Mouse (Mus musculus) midbrain, embryonic 16.5 days (tissue): ENCODE measurements around the gene Ptrh2. TPM values are rescaled to one million over a fixed set of nuclear protein-coding genes. Genes with fewer than 3 reads are reported as not detected.
A peak's percentile ranks its signal among the peaks of the same experiment; 100 is the strongest.

Experiments used
- ATAC-seq: fragments of 200-750 bp; cut with Nextera tagmentation; 2 replicates; pipeline ENCODE4 v1.8.0; 2017; ENCODE audit warnings: moderate TSS enrichment
- H3K27ac ChIP-seq: fragments of 300-500 bp; sonication (generic); 2 replicates; pipeline ENCODE4 v1.5.1; 2014; ENCODE audit warnings: mild to moderate bottlenecking, low read length, mixed read lengths
- H3K27me3 ChIP-seq: fragments of 300-500 bp; sonication (generic); 2 replicates; pipeline ENCODE4 v1.6.1; 2014; ENCODE audit warnings: low read depth, low read length, mixed read lengths; ENCODE audit not compliant: control insufficient read depth, insufficient read depth
- H3K36me3 ChIP-seq: fragments of 300-500 bp; sonication (generic); 2 replicates; pipeline ENCODE4 v1.6.1; 2014; ENCODE audit warnings: mild to moderate bottlenecking, low read length, moderate library complexity, mixed read lengths; ENCODE audit not compliant: control insufficient read depth, insufficient read depth
- H3K4me1 ChIP-seq: fragments of 300-500 bp; sonication (generic); 2 replicates; pipeline ENCODE4 v1.6.1; 2014; ENCODE audit warnings: mild to moderate bottlenecking, low read length, mixed read lengths; ENCODE audit not compliant: control insufficient read depth, insufficient read depth
- H3K4me2 ChIP-seq: fragments of 300-500 bp; sonication (generic); 2 replicates; pipeline ENCODE4 v1.6.1; 2014; ENCODE audit warnings: mild to moderate bottlenecking, low read length, mixed read lengths
- H3K4me3 ChIP-seq: fragments of 300-500 bp; sonication (generic); 2 replicates; pipeline ENCODE4 v1.5.1; 2014; ENCODE audit warnings: low read depth, mild to moderate bottlenecking, low read length, moderate library complexity, mixed read lengths
- H3K9ac ChIP-seq: fragments of 300-500 bp; sonication (generic); 2 replicates; pipeline ENCODE4 v1.6.1; 2014; ENCODE audit warnings: low read depth, low read length, mixed read lengths
- H3K9me3 ChIP-seq: fragments of 300-500 bp; sonication (generic); replicated peaks from 2 replicates; pipeline ENCODE4 v1.6.1; 2014; ENCODE audit warnings: mild to moderate bottlenecking, low read length, mixed read lengths; ENCODE audit not compliant: control insufficient read depth, poor library complexity, severe bottlenecking
- WGBS: fragments of 180-500 bp; shearing (Covaris S2); extraction: QIAGEN DNeasy Blood & Tissue Kit; methylation state at CpG from one replicate; pipeline ENCODE4 v1.1.7; 2014; 5-methylcytosine and 5-hydroxymethylcytosine counted together
- polyA plus RNA-seq: library from polyadenylated mRNA; unstranded; fragments of >200 nt; fragmentation: Nextera tagmentation; extraction: Ambion mirVana; gene quantifications from 2 replicates; pipeline ENCODE4 v1.2.1, GENCODE M21; 2015

The Ptrh2 gene
- polyA plus RNA-seq, result 29.5 and 29.8 TPM in 2 replicates

DNA sequence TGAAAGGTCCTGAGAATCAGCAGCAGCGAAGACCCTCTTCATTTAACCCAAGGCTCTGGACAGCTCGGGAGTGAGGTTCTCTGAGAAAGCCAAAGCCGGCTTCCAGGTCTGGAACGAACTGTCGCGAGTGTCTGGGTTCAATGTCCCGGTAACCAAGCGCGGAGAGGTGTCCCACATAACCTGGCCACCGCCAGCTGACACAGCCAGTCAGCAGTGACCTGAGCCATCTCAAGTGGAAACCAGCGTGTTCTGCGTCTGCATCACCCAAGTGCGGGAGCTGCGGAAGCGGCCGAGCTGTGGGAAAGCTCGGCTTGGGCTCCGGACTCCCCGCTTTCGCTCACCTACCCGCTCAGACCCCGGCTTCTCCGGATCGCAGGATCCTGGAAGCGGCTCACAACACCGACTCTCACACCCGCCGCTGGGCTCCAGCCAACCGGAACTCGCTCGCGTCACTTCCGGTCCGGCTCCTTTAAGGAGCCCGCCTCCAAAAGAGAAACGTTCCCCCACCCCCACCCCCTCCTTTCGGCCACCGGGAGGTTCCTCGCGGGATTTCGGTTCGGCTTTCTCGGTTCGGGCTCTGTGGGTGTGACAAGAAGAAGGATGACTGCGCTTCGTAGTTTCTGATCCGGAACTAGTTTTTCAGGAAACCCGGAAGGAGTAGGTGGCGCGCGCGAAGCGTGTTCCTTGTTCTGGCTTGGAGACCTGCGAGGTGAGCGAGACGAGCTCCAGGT, at the start of gene Ptrh2, which contains the start of gene Vmp1:
Gene Ptrh2, plus strand, starts transcription at position 591 of the 731 bp plus-strand sequence.
Gene Vmp1, minus strand, starts transcription at position 442 of the 731 bp plus-strand sequence.
- no peaks in the 10 kb centered on the region for H3K9me3 ChIP-seq
- no peaks in the 10 kb centered on the region for H3K27me3 ChIP-seq
- peak within 1 kb of the TSS; percentile 89 for H3K27ac ChIP-seq
- under 1% methylated on average over 55 of the region's 56 CpGs for WGBS
- H3K4me2 ChIP-seq, result peak within 1 kb of the TSS; percentile 89
- H3K4me3 ChIP-seq, result peak within 1 kb of the TSS; percentile 92
- H3K4me1 ChIP-seq, result peaks cover 25% of the 10 kb centered on the region
- H3K36me3 ChIP-seq, result no peaks in the 10 kb centered on the region
- peak; percentile 94 for ATAC-seq
- peak within 1 kb of the TSS; percentile 92 for H3K9ac ChIP-seq

DNA sequence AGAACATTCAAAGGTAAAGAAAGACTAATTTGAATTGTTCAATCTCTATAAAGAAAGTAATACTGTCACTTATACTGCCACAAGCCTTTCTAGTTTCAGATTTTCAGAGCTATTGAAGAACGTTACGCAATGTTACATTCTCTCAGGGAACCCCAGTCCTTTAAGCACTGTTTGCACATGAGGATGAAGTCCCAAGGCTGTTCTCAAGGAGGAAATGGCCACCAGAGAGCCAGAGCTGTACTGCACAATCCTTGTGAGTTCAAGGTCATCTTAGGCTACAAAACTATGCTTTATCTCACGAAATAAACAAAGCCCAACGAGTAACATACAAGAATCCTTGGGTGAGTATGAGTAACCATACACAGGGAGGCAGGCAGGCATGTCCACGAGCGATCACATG, 49.4 kb upstream of the Ptrh2 start:
- H3K36me3 ChIP-seq, result no peaks in the 10 kb centered on the region
- H3K9me3 ChIP-seq, result no peaks in the 10 kb centered on the region
- H3K4me2 ChIP-seq, result no peak overlapping the region
- H3K9ac ChIP-seq, result no peak overlapping the region
- H3K4me3 ChIP-seq, result no peak overlapping the region
- H3K27me3 ChIP-seq, result no peaks in the 10 kb centered on the region
- 89% methylated on average over 6 of the region's 6 CpGs for WGBS
- no peaks in the 10 kb centered on the region for H3K4me1 ChIP-seq
- ATAC-seq, result no peak
- no peak overlapping the region for H3K27ac ChIP-seq

- ATAC-seq, result no peak
- no peaks in the 10 kb centered on the region; the same call in 1 of the 2 replicates for H3K36me3 ChIP-seq
- H3K9ac ChIP-seq, result no peak overlapping the region
- H3K27ac ChIP-seq, result no peak overlapping the region
- WGBS, result 80% methylated on average over 2 of the region's 2 CpGs
- no peaks in the 10 kb centered on the region for H3K4me1 ChIP-seq
- no peaks in the 10 kb centered on the region for H3K9me3 ChIP-seq
- no peak overlapping the region for H3K4me2 ChIP-seq
- H3K27me3 ChIP-seq, result no peaks in the 10 kb centered on the region
- no peak overlapping the region for H3K4me3 ChIP-seq
These were observed 46.1 kb upstream of the Ptrh2 start for GRCm38 (mm10) chr11:86637697-86638096.

DNA sequence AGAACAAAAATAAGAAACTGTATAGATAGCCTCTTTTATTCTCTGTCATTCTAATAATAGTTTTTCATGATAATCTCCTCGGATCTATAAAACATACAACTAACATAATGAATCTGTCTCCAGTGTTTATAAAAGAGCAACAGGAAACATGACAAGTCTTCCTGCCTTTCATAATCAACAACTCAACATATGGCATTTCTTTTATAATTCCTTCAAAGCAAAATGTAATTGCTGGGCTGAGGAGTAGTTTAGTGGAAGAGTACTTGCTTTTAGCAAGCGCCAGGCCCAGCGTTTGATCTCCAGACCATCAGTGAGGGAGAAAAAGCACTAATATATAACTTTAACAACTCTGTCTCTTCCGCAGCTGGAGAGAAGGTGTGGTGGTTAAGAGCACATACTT, 42.1 kb upstream of the Ptrh2 start:
- no peak overlapping the region for H3K4me3 ChIP-seq
- no peak overlapping the region for H3K9ac ChIP-seq
- H3K4me2 ChIP-seq, result no peak overlapping the region
- H3K27me3 ChIP-seq, result no peaks in the 10 kb centered on the region
- WGBS, result 94% methylated on average over 4 of the region's 4 CpGs
- H3K4me1 ChIP-seq, result no peaks in the 10 kb centered on the region
- H3K27ac ChIP-seq, result no peak overlapping the region
- no peak for ATAC-seq
- H3K9me3 ChIP-seq, result no peaks in the 10 kb centered on the region
- peaks cover 4% of the 10 kb centered on the region; the same call in 1 of the 2 replicates for H3K36me3 ChIP-seq

DNA sequence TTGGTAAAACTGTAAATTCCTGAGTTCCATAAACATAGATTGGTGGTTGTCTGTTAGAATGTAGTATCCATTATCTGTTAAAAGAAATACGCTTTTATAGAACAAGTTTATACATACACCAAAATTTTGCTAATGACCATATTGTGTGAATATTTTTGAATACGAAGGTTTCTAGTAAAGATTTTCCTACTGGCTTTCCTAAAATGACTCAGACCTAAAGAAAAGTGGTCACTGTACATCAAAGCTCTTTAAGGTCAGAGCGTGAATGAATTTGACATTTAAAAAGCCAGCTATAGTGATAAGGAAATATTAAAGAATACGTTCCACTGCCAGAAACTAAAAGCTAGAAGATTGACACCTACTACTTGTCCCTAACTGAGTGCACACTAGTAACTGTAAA, 39.2 kb upstream of the Ptrh2 start:
- H3K9ac ChIP-seq, result no peak overlapping the region
- no peaks in the 10 kb centered on the region for H3K9me3 ChIP-seq
- no peak overlapping the region for H3K4me3 ChIP-seq
- no peaks in the 10 kb centered on the region for H3K4me1 ChIP-seq
- no peak overlapping the region for H3K27ac ChIP-seq
- no peak for ATAC-seq
- H3K36me3 ChIP-seq, result peaks cover 4% of the 10 kb centered on the region; the same call in 1 of the 2 replicates
- H3K4me2 ChIP-seq, result no peak overlapping the region
- H3K27me3 ChIP-seq, result no peaks in the 10 kb centered on the region
- 91% methylated on average over 4 of the region's 4 CpGs for WGBS

DNA sequence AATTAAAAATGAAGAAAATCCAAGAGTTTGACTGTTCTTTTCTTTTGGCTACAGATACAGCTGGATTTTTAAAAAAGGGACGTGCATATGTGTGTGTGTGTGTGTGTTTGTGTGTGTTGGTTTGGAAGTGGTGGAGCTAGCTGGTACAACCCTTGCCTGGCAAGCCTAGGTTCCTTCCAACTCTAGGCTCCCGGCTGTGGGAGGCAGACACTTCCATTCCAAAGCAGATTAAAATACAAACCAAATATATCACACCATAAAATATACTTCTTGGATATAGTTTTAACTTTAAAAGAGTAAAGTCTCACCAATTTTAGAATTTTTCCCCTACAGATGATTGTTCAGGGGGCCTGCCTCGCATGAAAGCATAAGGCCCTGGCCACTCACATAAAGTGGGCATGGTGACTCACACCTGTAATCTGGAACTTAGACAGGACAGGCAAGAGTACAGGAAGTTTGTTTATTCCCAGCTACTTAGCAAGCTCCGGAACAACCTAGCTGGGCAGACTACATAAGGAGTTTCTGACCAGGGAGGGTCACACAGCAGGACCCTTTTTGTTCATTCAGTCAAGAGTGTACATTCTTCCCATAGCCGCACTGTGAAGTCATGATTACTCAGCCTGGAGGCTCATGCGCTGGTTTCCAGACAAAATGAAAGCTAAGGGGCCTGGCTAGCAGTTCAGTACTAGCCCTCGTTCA, 37.5 kb upstream of the Ptrh2 start:
- WGBS, result 59% methylated on average over 7 of the region's 7 CpGs
- Histone ChIP-seq H3K27ac (no peak overlapping the region), H3K4me2 (no peak overlapping the region), H3K27me3 (no peaks in the 10 kb centered on the region), H3K4me1 (no peaks in the 10 kb centered on the region), H3K9me3 (no peaks in the 10 kb centered on the region), H3K36me3 (peaks cover 4% of the 10 kb centered on the region; the same call in 1 of the 2 replicates), H3K4me3 (no peak overlapping the region), H3K9ac (no peak overlapping the region)
- ATAC-seq, result no peak

DNA sequence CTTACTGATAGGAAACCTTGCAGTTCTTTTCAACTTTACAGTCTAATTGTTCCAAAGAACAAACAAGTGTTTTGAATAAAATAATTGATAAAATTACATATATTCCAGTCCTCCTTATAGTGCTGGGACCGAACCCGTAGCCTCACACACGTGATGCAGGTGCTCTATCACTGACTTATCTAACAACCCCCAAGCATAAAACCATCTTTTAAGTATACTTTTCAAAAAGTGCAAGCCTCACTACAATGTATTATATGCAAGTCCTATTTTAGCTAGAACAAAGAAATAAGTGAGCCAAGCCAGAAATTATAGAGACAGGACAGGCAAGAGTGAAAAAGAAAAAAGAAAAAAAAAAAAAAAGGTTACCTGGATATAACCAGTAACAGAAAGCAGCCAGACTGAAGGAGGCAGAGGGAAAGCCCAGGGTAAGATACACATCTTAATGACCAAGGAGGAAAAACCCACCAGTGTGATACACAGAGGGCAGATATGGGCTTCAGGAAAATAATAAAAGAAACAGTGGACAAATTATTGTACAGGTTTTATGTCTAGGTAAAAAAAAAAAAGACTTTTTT, 36.8 kb upstream of the Ptrh2 start:
- Histone ChIP-seq H3K36me3 (peaks cover 4% of the 10 kb centered on the region; the same call in 1 of the 2 replicates), H3K4me3 (no peak overlapping the region), H3K27me3 (no peaks in the 10 kb centered on the region), H3K27ac (no peak overlapping the region), H3K4me1 (no peaks in the 10 kb centered on the region), H3K9ac (no peak overlapping the region), H3K9me3 (no peaks in the 10 kb centered on the region), H3K4me2 (no peak overlapping the region)
- no peak for ATAC-seq
- WGBS, result 91% methylated on average over 3 of the region's 3 CpGs

DNA sequence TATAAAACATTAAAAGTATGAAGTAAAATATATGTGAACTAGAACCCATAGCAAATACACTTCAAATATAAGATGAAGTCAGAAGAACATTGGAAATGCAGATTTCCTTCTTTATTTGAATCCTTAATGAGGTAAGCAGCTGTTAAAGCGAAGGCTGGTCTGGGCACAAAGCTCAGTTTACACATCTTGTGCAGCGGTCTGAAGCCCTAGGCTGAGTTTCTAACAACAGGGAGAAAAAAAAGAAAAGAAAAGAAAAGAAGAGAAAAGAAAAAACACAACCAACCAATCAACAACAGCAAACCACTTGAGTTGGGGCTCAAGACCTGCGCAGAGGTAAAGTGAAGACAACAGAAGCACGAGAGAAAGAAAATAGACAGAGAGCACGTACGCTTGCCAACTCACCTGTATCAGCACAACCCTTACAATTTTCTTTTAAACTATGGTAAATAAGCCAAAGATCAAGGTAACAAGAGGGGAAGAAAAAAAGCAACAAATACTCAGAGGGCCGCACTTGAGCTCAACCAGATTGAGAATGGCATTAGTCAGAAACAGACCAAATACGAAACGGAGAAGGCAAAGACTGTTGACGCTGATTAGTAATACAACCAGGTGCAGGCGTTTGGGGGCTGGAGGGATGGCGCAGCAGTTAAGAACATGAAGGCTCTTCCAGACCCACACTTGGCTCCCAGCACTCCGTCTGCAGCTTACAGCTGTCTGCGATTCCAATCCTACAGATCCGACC, 35.9 kb upstream of the Ptrh2 start:
- Histone ChIP-seq H3K9ac (no peak overlapping the region), H3K9me3 (no peaks in the 10 kb centered on the region), H3K4me1 (no peaks in the 10 kb centered on the region), H3K36me3 (0 out of 2 replicates have a peak, but pooled peaks cover 4% of the 10 kb centered on the region), H3K4me2 (no peak overlapping the region), H3K27ac (no peak overlapping the region), H3K4me3 (no peak overlapping the region), H3K27me3 (no peaks in the 10 kb centered on the region)
- 81% methylated on average over 15 of the region's 15 CpGs for WGBS
- ATAC-seq, result no peak
